ENCODE assay signal across 8 mouse cellular contexts in genomic region chr11:114791891-114792411, GRCm38 (mm10). TPM values are rescaled to one million over a fixed set of nuclear protein-coding genes. Genes with fewer than 3 reads are reported as not detected.
DNase-seq lines count a peak whose midpoint lies in the region; ATAC-seq and TF ChIP-seq lines count a peak whose summit lies in the region.

No protein-coding gene starts in this region.

- no peak for TF ChIP-seq CTCF in thymus, adult 2 months (IDR thresholded peaks at IDR 0.05; ENCODE audit: borderline replicate concordance, control insufficient read depth, extremely low read depth, insufficient read depth, low read length, poor library complexity)

- 1% methylated on average over 58 of the region's 59 CpGs for WGBS in heart, embryonic 13.5 days
- under 1% methylated on average over 50 of the region's 59 CpGs for WGBS in forebrain, embryonic 11.5 days
- WGBS in thymus, adult 2 months: 2% methylated on average over 59 of the region's 59 CpGs

- H3K4me3 ChIP-seq in heart, embryonic 13.5 days: peak overlapping the region; percentile 53
- peak overlapping the region; percentile 40 for H3K4me3 ChIP-seq in forebrain, embryonic 11.5 days (ENCODE audit: low read depth, low read length)
- no peak overlapping the region for H3K4me3 ChIP-seq in thymus, adult 2 months (ENCODE audit: control insufficient read depth, insufficient read depth, low read length)

- no peaks in the 10 kb centered on the region for H3K36me3 ChIP-seq in heart, embryonic 13.5 days
- no peaks in the 10 kb centered on the region for H3K36me3 ChIP-seq in forebrain, embryonic 11.5 days (ENCODE audit: control insufficient read depth, insufficient read depth, low read length)
- no peaks in the 10 kb centered on the region for H3K36me3 ChIP-seq in thymus, adult 2 months (ENCODE audit: control insufficient read depth, insufficient read depth, low read length)

- no peaks in the 10 kb centered on the region for H3K9me3 ChIP-seq in heart, embryonic 13.5 days
- no peaks in the 10 kb centered on the region for H3K9me3 ChIP-seq in forebrain, embryonic 11.5 days (ENCODE audit: control insufficient read depth, low read length)

- H3K9ac ChIP-seq in heart, embryonic 13.5 days: peak overlapping the region; percentile 53
- peak overlapping the region; percentile 57 for H3K9ac ChIP-seq in forebrain, embryonic 11.5 days (ENCODE audit: low read length)

- peaks cover 24% of the 10 kb centered on the region for H3K4me1 ChIP-seq in heart, embryonic 13.5 days
- H3K4me1 ChIP-seq in forebrain, embryonic 11.5 days (replicated peaks; ENCODE audit: control insufficient read depth, insufficient read depth, low read length): peaks cover 44% of the 10 kb centered on the region
- peaks cover 18% of the 10 kb centered on the region for H3K4me1 ChIP-seq in thymus, adult 2 months (replicated peaks; ENCODE audit: control insufficient read depth, insufficient read depth, low read length)

- no peak for TF ChIP-seq POLR2A in thymus, adult 2 months (IDR thresholded peaks at IDR 0.05; ENCODE audit: control insufficient read depth, extremely low read depth, insufficient read depth, low read length, poor library complexity)

- no peak overlapping the region for H3K27ac ChIP-seq in heart, embryonic 13.5 days (replicated peaks)
- H3K27ac ChIP-seq in forebrain, embryonic 11.5 days (ENCODE audit: low read depth, low read length): no peak overlapping the region
- H3K27ac ChIP-seq in thymus, adult 2 months (ENCODE audit: control insufficient read depth, insufficient read depth, low read length): no peak overlapping the region

- intact Hi-C loops in heart, postnatal 36 days (cut with DNase I): no loop called here

- H3K4me2 ChIP-seq in heart, embryonic 13.5 days: peak overlapping the region; percentile 84
- peak overlapping the region; percentile 87 for H3K4me2 ChIP-seq in forebrain, embryonic 11.5 days (ENCODE audit: low read depth, low read length, severe bottlenecking)

- ATAC-seq in heart, embryonic 13.5 days (ENCODE audit: extremely low read depth, insufficient number of reproducible peaks, low FRiP score, low TSS enrichment): no peak
- ATAC-seq in forebrain, embryonic 11.5 days (replicated peaks; ENCODE audit: low FRiP score): no peak

- DNase-seq in heart, postnatal 36 days: no peak
- DNase-seq in R1 (ENCODE audit: low read depth, low spot score): peak; percentile 69
- DNase-seq in forebrain, embryonic 11.5 days (ENCODE audit: low spot score): peak; percentile 70
- peak; percentile 57 to 58 for DNase-seq in layer of hippocampus, postnatal 14 days (ENCODE audit: low spot score in 2 of 2)
- DNase-seq in neural tube, embryonic 10.5 days (ENCODE audit: extremely low spot score, low spot score): peak; percentile 52
- no peak for DNase-seq in spleen, adult 18-20 months
- no peak for DNase-seq in thymus, adult 2 months

- peaks cover 95% of the 10 kb centered on the region for H3K27me3 ChIP-seq in heart, embryonic 13.5 days (replicated peaks)
- H3K27me3 ChIP-seq in forebrain, embryonic 11.5 days (ENCODE audit: control insufficient read depth, insufficient read depth, low read length): peaks cover 48% of the 10 kb centered on the region
- peaks cover 7% of the 10 kb centered on the region; the same call in 1 of the 2 replicates for H3K27me3 ChIP-seq in thymus, adult 2 months (ENCODE audit: control insufficient read depth, insufficient read depth, low read length)

RNA-seq across cellular contexts. Expression of gene Btbd17, which starts 3.8 kb away (rescaled TPM):
- polyA plus RNA-seq in heart, embryonic 13.5 days (2015; fragmentation: Nextera tagmentation; extraction: Ambion mirVana): 0.24 TPM in 1 of 2 replicates, not detected in the other
- total RNA-seq in heart, postnatal 36 days (2021): not detected
- 42.2 and 47.3 TPM in 2 replicates for polyA plus RNA-seq in forebrain, embryonic 11.5 days (2014; fragmentation: Nextera tagmentation; extraction: Ambion mirVana)
- total RNA-seq in layer of hippocampus, postnatal 14 days (2021): 10 to 100 TPM; 31.5 to 34.9 TPM
- 0.53 and 1.1 TPM in 2 replicates for polyA plus RNA-seq in thymus, adult 2 months (2012; rRNA removed)

RNA-seq across cellular contexts. Expression of gene Gpr142, which starts 6.8 kb away (rescaled TPM):
- polyA plus RNA-seq in heart, embryonic 13.5 days (2015; fragmentation: Nextera tagmentation; extraction: Ambion mirVana): not detected in 2 replicates
- not detected for total RNA-seq in heart, postnatal 36 days (2021)
- polyA plus RNA-seq in forebrain, embryonic 11.5 days (2014; fragmentation: Nextera tagmentation; extraction: Ambion mirVana): not detected in 2 replicates
- total RNA-seq in layer of hippocampus, postnatal 14 days (2021): not detected
- not detected in 2 replicates for polyA plus RNA-seq in thymus, adult 2 months (2012; rRNA removed)

RNA-seq across cellular contexts. Expression of gene Kif19a, which starts 26.8 kb away (rescaled TPM):
- 0.17 TPM in 1 of 2 replicates, not detected in the other for polyA plus RNA-seq in heart, embryonic 13.5 days (2015; fragmentation: Nextera tagmentation; extraction: Ambion mirVana)
- total RNA-seq in heart, postnatal 36 days (2021): under 1 TPM in 1 of 2 experiments, not detected in 1; 0.35 TPM
- polyA plus RNA-seq in forebrain, embryonic 11.5 days (2014; fragmentation: Nextera tagmentation; extraction: Ambion mirVana): 0.83 and 1.2 TPM in 2 replicates
- total RNA-seq in layer of hippocampus, postnatal 14 days (2021): 10 to 100 TPM; 15.4 to 18.9 TPM
- 0.59 and 0.71 TPM in 2 replicates for polyA plus RNA-seq in thymus, adult 2 months (2012; rRNA removed)

RNA-seq across cellular contexts. Expression of gene Gprc5c, which starts 59.0 kb away (rescaled TPM):
- polyA plus RNA-seq in heart, embryonic 13.5 days (2015; fragmentation: Nextera tagmentation; extraction: Ambion mirVana): 20.6 and 20.7 TPM in 2 replicates
- 10 to 100 TPM; 10.2 to 11.2 TPM for total RNA-seq in heart, postnatal 36 days (2021)
- 14.1 and 14.4 TPM in 2 replicates for polyA plus RNA-seq in forebrain, embryonic 11.5 days (2014; fragmentation: Nextera tagmentation; extraction: Ambion mirVana)
- 1 to 10 TPM; 4.7 to 6.0 TPM for total RNA-seq in layer of hippocampus, postnatal 14 days (2021)
- polyA plus RNA-seq in thymus, adult 2 months (2012; rRNA removed): 5.4 and 6.4 TPM in 2 replicates

Comparison
In these comparisons a context has a peak if more than half of its experiments do, and no peak if none do; other contexts are left out.
1. DNase-seq: peak in R1 (single experiment), forebrain, embryonic 11.5 days (single experiment), layer of hippocampus, postnatal 14 days (2 of 2) and neural tube, embryonic 10.5 days (single experiment); none in heart, postnatal 36 days (0 of 2), spleen, adult 18-20 months (0 of 2) and thymus, adult 2 months (single experiment).
2. RNA of gene Btbd17, which starts 3.8 kb away (polyA plus RNA-seq): 42.2 to 47.3 TPM in forebrain, embryonic 11.5 days; 0.53 to 1.1 TPM in thymus, adult 2 months and 0.24 TPM in heart, embryonic 13.5 days; every median in the first group is over 10 times any median in the second.